ENCODE assay signal across 8 mouse cellular contexts in genomic region chr2:131416482-131416881, GRCm38 (mm10).
DNase-seq lines count a peak whose midpoint lies in the region; ATAC-seq lines count a peak whose summit lies in the region.

No protein-coding gene starts in this region.

- H3K9me3 ChIP-seq in hindbrain, embryonic 14.5 days (ENCODE audit: control insufficient read depth, low read length) = no peaks in the 10 kb centered on the region
- no peaks in the 10 kb centered on the region for H3K9me3 ChIP-seq in hindbrain, embryonic 13.5 days
- no peaks in the 10 kb centered on the region for H3K9me3 ChIP-seq in embryonic facial prominence, embryonic 11.5 days (replicated peaks; ENCODE audit: control insufficient read depth, low read length)
- no peaks in the 10 kb centered on the region for H3K9me3 ChIP-seq in heart, embryonic 16.5 days (replicated peaks; ENCODE audit: control insufficient read depth, low read length)

- WGBS in hindbrain, embryonic 14.5 days = 43% methylated on average over 6 of the region's 6 CpGs
- 44% methylated on average over 6 of the region's 6 CpGs for WGBS in hindbrain, embryonic 13.5 days
- 41% methylated on average over 6 of the region's 6 CpGs for WGBS in embryonic facial prominence, embryonic 11.5 days
- 32% methylated on average over 6 of the region's 6 CpGs for WGBS in heart, embryonic 16.5 days

- H3K36me3 ChIP-seq in hindbrain, embryonic 14.5 days (replicated peaks; ENCODE audit: control insufficient read depth, insufficient read depth) = no peaks in the 10 kb centered on the region
- no peaks in the 10 kb centered on the region for H3K36me3 ChIP-seq in hindbrain, embryonic 13.5 days
- no peaks in the 10 kb centered on the region for H3K36me3 ChIP-seq in embryonic facial prominence, embryonic 11.5 days (replicated peaks; ENCODE audit: control insufficient read depth, insufficient read depth, low read depth, low read length)
- no peaks in the 10 kb centered on the region for H3K36me3 ChIP-seq in heart, embryonic 16.5 days (ENCODE audit: control insufficient read depth, insufficient read depth)

- H3K4me2 ChIP-seq in hindbrain, embryonic 14.5 days (replicated peaks) = no peak overlapping the region
- no peak overlapping the region for H3K4me2 ChIP-seq in hindbrain, embryonic 13.5 days
- H3K4me2 ChIP-seq in embryonic facial prominence, embryonic 11.5 days (ENCODE audit: low read depth, low read length) = no peak overlapping the region
- no peak overlapping the region for H3K4me2 ChIP-seq in heart, embryonic 16.5 days (ENCODE audit: low read depth, low read length)

- peak; percentile 47 for DNase-seq in hindbrain, embryonic 14.5 days (ENCODE audit: low spot score)
- DNase-seq in adrenal gland, postnatal 25 days = peak; percentile 66
- peak; percentile 68 for DNase-seq in embryonic facial prominence, embryonic 11.5 days (ENCODE audit: low spot score)
- DNase-seq in layer of hippocampus, adult 18-20 months (ENCODE audit: low spot score in 2 of 2) = peak; percentile 44 to 84
- peak; percentile 70 for DNase-seq in lung, postnatal 10 days
- DNase-seq in spleen, postnatal 4 days (ENCODE audit: low spot score in 2 of 2) = peak; percentile 38 to 70

- ATAC-seq in hindbrain, embryonic 14.5 days (ENCODE audit: low FRiP score) = no peak
- no peak for ATAC-seq in hindbrain, embryonic 13.5 days (ENCODE audit: low FRiP score)
- no peak for ATAC-seq in embryonic facial prominence, embryonic 11.5 days (replicated peaks; ENCODE audit: insufficient number of reproducible peaks, low FRiP score, low TSS enrichment, low read depth)
- ATAC-seq in heart, embryonic 16.5 days (replicated peaks; ENCODE audit: extremely low read depth, insufficient read depth, low FRiP score) = peak; percentile 69

- no peak overlapping the region for H3K27ac ChIP-seq in hindbrain, embryonic 14.5 days
- H3K27ac ChIP-seq in hindbrain, embryonic 13.5 days = no peak overlapping the region
- H3K27ac ChIP-seq in embryonic facial prominence, embryonic 11.5 days (replicated peaks; ENCODE audit: low read depth, low read length) = no peak overlapping the region
- no peak overlapping the region for H3K27ac ChIP-seq in heart, embryonic 16.5 days (ENCODE audit: low read length)

- no peak overlapping the region for H3K4me3 ChIP-seq in hindbrain, embryonic 14.5 days (replicated peaks; ENCODE audit: low read length)
- H3K4me3 ChIP-seq in hindbrain, embryonic 13.5 days = no peak overlapping the region
- no peak overlapping the region for H3K4me3 ChIP-seq in embryonic facial prominence, embryonic 11.5 days (ENCODE audit: low read depth, low read length)
- no peak overlapping the region for H3K4me3 ChIP-seq in heart, embryonic 16.5 days (ENCODE audit: low read length)

- no peak overlapping the region for H3K9ac ChIP-seq in hindbrain, embryonic 14.5 days
- no peak overlapping the region for H3K9ac ChIP-seq in hindbrain, embryonic 13.5 days
- no peak overlapping the region for H3K9ac ChIP-seq in embryonic facial prominence, embryonic 11.5 days (replicated peaks; ENCODE audit: low read length)
- H3K9ac ChIP-seq in heart, embryonic 16.5 days (ENCODE audit: low read length) = no peak overlapping the region

- no peaks in the 10 kb centered on the region for H3K4me1 ChIP-seq in hindbrain, embryonic 14.5 days (replicated peaks; ENCODE audit: control insufficient read depth, insufficient read depth, low read length)
- H3K4me1 ChIP-seq in hindbrain, embryonic 13.5 days (replicated peaks) = no peaks in the 10 kb centered on the region
- H3K4me1 ChIP-seq in embryonic facial prominence, embryonic 11.5 days (ENCODE audit: control insufficient read depth, insufficient read depth, low read length) = no peaks in the 10 kb centered on the region
- H3K4me1 ChIP-seq in heart, embryonic 16.5 days (ENCODE audit: control insufficient read depth, insufficient read depth, low read length) = no peaks in the 10 kb centered on the region

- no peaks in the 10 kb centered on the region for H3K27me3 ChIP-seq in hindbrain, embryonic 14.5 days (ENCODE audit: control insufficient read depth, insufficient read depth, low read length)
- no peaks in the 10 kb centered on the region for H3K27me3 ChIP-seq in hindbrain, embryonic 13.5 days
- no peaks in the 10 kb centered on the region for H3K27me3 ChIP-seq in embryonic facial prominence, embryonic 11.5 days (ENCODE audit: control insufficient read depth, insufficient read depth, low read length)
- H3K27me3 ChIP-seq in heart, embryonic 16.5 days (ENCODE audit: control insufficient read depth, insufficient read depth, low read length) = no peaks in the 10 kb centered on the region
